Mouse (Mus musculus): ENCODE data around the gene Rab12. TPM values are rescaled to one million over a fixed set of nuclear protein-coding genes. Genes with fewer than 3 reads are reported as not detected.

Gene Rab12
- polyA plus RNA-seq, 1 experiment from 2014 or later = 10.9 TPM

DNA sequence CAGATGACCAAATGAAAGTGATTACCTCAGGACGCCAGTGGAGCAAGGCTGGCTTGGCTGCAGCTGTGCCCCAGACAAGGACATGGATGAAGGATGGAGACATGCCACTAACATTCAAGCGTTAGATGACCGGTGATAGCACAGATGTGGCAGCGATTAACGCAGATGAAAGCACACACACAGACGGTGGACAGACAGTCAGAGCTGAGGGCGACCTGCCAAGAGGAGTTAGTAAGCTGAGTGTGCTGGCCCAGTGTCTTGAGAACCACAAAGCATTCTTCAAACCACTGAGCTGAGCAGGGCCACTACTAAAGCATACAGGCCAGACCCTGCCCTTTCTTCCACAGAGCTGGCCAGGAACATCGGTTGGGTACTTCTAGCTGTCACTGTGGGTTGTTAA is 14.6 kb downstream of the Rab12 start:
- H3K4me3 ChIP-seq (replicated peaks; ENCODE audit: low read length) = no peak overlapping the region
- H3K4me2 ChIP-seq (ENCODE audit: low read depth, low read length) = no peak overlapping the region
- H3K9me3 ChIP-seq (replicated peaks; ENCODE audit: control insufficient read depth, low read length) = no peaks in the 10 kb centered on the region
- peaks cover 9% of the 10 kb centered on the region; the same call in 1 of the 2 replicates for H3K4me1 ChIP-seq (ENCODE audit: control insufficient read depth, insufficient read depth, low read length)
- H3K27ac ChIP-seq (ENCODE audit: low read length) = peak overlapping the region; percentile 42; the same call in 1 of the 2 replicates
- 81% methylated on average over 8 of the region's 8 CpGs for WGBS
- no peak overlapping the region for H3K9ac ChIP-seq (ENCODE audit: low read length)
- ATAC-seq (ENCODE audit: insufficient read depth, low FRiP score) = no peak
- no peaks in the 10 kb centered on the region for H3K27me3 ChIP-seq (ENCODE audit: control insufficient read depth, insufficient read depth, low read length)
- peaks cover 4% of the 10 kb centered on the region for H3K36me3 ChIP-seq (ENCODE audit: control insufficient read depth, insufficient read depth, low read length)

DNA sequence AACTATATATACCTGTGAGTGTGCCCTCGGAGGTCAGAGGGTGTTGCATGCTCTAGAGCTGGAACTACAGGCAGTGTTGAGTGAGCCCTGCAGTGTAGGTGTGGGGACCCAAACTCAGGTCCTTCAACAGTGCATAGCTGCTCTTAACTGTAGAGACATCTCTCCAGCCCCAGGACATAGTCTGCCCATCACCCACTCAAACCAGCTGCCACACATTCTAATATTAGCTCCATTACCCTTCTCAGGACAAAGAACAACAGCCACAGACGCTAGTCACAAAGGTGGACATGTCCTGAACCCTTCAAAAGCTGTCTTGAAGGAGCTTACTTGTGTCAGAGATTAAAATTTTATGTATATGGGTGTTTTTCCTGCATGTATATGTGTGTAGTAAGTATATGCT is 15.3 kb downstream of the Rab12 start:
- ATAC-seq (ENCODE audit: insufficient read depth, low FRiP score) = no peak
- Histone ChIP-seq H3K27ac (ENCODE audit: low read length) (no peak overlapping the region), H3K36me3 (ENCODE audit: control insufficient read depth, insufficient read depth, low read length) (peaks cover 7% of the 10 kb centered on the region), H3K4me2 (ENCODE audit: low read depth, low read length) (no peak overlapping the region), H3K9me3 (replicated peaks; ENCODE audit: control insufficient read depth, low read length) (no peaks in the 10 kb centered on the region), H3K27me3 (ENCODE audit: control insufficient read depth, insufficient read depth, low read length) (no peaks in the 10 kb centered on the region), H3K4me1 (ENCODE audit: control insufficient read depth, insufficient read depth, low read length) (peaks cover 7% of the 10 kb centered on the region; the same call in 1 of the 2 replicates), H3K4me3 (replicated peaks; ENCODE audit: low read length) (no peak overlapping the region), H3K9ac (ENCODE audit: low read length) (no peak overlapping the region)
- WGBS = 89% methylated on average over 2 of the region's 2 CpGs

DNA sequence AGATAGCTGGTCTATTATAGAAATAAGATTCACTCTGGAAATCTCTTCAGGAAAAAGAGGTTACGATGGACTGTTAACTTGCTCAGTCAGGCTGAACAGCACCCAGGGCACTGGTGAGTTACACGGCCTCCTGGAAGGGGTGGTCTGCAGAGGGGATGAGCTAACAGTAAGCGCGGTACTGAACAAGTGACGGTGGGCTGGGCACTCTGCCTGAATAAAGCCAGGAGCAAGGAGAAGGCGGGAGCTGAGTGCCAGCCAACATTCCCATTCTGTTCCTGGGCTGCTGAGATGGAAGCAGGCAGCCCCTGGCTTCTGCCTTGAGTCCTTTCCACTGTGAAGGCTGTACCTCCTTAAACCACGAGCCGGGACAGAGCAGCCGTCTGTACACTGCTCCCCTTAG is 16.1 kb downstream of the Rab12 start:
- Histone ChIP-seq H3K4me1 (ENCODE audit: control insufficient read depth, insufficient read depth, low read length) (peaks cover 7% of the 10 kb centered on the region; the same call in 1 of the 2 replicates), H3K4me3 (replicated peaks; ENCODE audit: low read length) (no peak overlapping the region), H3K27ac (ENCODE audit: low read length) (no peak overlapping the region), H3K9ac (ENCODE audit: low read length) (no peak overlapping the region), H3K36me3 (ENCODE audit: control insufficient read depth, insufficient read depth, low read length) (peaks cover 8% of the 10 kb centered on the region), H3K27me3 (ENCODE audit: control insufficient read depth, insufficient read depth, low read length) (no peaks in the 10 kb centered on the region), H3K4me2 (ENCODE audit: low read depth, low read length) (no peak overlapping the region), H3K9me3 (replicated peaks; ENCODE audit: control insufficient read depth, low read length) (no peaks in the 10 kb centered on the region)
- no peak for ATAC-seq (ENCODE audit: insufficient read depth, low FRiP score)
- WGBS = 85% methylated on average over 9 of the region's 9 CpGs

DNA sequence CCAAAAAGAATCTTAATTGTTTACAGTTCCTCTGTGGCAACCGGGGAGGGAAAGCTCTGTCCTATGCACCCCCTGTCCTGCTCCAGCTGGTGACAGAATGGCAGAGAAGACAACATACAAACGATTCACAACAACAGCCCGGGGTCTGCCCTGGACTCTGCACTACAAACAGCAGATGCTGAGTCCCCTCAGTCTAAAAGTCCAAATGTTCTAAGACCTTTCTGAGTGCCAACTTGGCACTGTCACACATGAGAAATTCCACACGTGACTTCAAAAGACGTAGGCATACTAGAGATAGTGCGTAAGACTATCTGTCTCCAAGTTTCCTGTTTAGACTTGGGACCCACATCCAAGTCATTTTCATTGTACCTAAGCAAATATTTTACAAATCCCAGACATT is 16.7 kb downstream of the Rab12 start:
- Histone ChIP-seq H3K27ac (ENCODE audit: low read length) (no peak overlapping the region), H3K36me3 (ENCODE audit: control insufficient read depth, insufficient read depth, low read length) (peaks cover 8% of the 10 kb centered on the region), H3K27me3 (ENCODE audit: control insufficient read depth, insufficient read depth, low read length) (no peaks in the 10 kb centered on the region), H3K4me3 (replicated peaks; ENCODE audit: low read length) (no peak overlapping the region), H3K4me2 (ENCODE audit: low read depth, low read length) (no peak overlapping the region), H3K4me1 (ENCODE audit: control insufficient read depth, insufficient read depth, low read length) (peaks cover 7% of the 10 kb centered on the region; the same call in 1 of the 2 replicates), H3K9me3 (replicated peaks; ENCODE audit: control insufficient read depth, low read length) (no peaks in the 10 kb centered on the region), H3K9ac (ENCODE audit: low read length) (no peak overlapping the region)
- WGBS = 76% methylated on average over 6 of the region's 6 CpGs
- no peak for ATAC-seq (ENCODE audit: insufficient read depth, low FRiP score)

DNA sequence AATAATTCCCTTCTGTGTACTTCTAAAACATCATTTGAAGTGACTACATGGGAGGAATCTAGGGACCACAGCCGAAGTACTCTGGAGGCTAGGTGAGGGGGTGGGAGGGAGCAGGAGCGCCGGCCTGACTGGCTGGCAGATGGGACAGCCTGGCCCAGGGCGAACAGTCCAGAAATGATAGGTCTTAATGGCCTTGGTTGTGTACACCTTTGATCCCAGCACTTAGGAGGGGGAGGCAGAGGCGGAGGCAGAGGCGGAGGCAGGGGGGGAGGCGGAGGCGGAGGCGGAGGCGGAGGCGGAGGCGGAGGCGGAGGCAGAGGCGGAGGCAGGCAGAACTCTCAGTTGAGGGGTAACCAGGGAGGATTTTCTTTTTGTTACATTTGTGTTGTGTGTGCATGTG is 20.9 kb downstream of the Rab12 start:
- Histone ChIP-seq H3K4me3 (replicated peaks; ENCODE audit: low read length) (no peak overlapping the region), H3K9me3 (replicated peaks; ENCODE audit: control insufficient read depth, low read length) (peaks cover 2% of the 10 kb centered on the region; the same call in 1 of the 2 replicates), H3K27ac (ENCODE audit: low read length) (no peak overlapping the region), H3K36me3 (ENCODE audit: control insufficient read depth, insufficient read depth, low read length) (peaks cover 24% of the 10 kb centered on the region), H3K27me3 (ENCODE audit: control insufficient read depth, insufficient read depth, low read length) (no peaks in the 10 kb centered on the region), H3K4me2 (ENCODE audit: low read depth, low read length) (no peak overlapping the region), H3K4me1 (ENCODE audit: control insufficient read depth, insufficient read depth, low read length) (0 out of 2 replicates have a peak, but pooled peaks cover 1% of the 10 kb centered on the region), H3K9ac (ENCODE audit: low read length) (no peak overlapping the region)
- WGBS = 78% methylated on average over 14 of the region's 14 CpGs
- no peak for ATAC-seq (ENCODE audit: insufficient read depth, low FRiP score)

DNA sequence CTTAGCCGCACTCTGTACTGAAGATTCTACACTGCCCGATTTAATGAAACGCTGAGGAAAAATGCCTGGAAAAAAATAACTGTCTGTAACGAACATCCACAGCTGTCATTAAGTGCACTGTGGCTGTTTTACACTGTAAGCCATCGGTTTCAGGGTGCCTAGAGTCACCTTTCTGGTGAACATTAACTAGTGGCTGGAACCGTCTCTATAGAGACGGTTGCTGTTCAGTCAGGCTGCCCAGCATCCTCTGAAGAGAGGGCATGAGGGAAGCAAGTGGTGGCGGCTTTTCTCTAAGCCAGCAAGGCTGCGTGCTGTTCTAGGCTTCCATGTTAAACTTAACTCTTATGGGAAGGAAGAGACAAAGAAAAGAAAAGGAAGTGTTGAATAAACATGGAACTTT is 22.9 kb downstream of the Rab12 start:
- H3K4me3 ChIP-seq (replicated peaks; ENCODE audit: low read length) = no peak overlapping the region
- 85% methylated on average over 9 of the region's 9 CpGs for WGBS
- H3K9ac ChIP-seq (ENCODE audit: low read length) = no peak overlapping the region
- no peak overlapping the region for H3K4me2 ChIP-seq (ENCODE audit: low read depth, low read length)
- H3K27me3 ChIP-seq (ENCODE audit: control insufficient read depth, insufficient read depth, low read length) = no peaks in the 10 kb centered on the region
- H3K27ac ChIP-seq (ENCODE audit: low read length) = no peak overlapping the region
- ATAC-seq (ENCODE audit: insufficient read depth, low FRiP score) = no peak
- peaks cover 21% of the 10 kb centered on the region for H3K36me3 ChIP-seq (ENCODE audit: control insufficient read depth, insufficient read depth, low read length)
- no peaks in the 10 kb centered on the region for H3K4me1 ChIP-seq (ENCODE audit: control insufficient read depth, insufficient read depth, low read length)
- H3K9me3 ChIP-seq (replicated peaks; ENCODE audit: control insufficient read depth, low read length) = peaks cover 3% of the 10 kb centered on the region; the same call in 1 of the 2 replicates

DNA sequence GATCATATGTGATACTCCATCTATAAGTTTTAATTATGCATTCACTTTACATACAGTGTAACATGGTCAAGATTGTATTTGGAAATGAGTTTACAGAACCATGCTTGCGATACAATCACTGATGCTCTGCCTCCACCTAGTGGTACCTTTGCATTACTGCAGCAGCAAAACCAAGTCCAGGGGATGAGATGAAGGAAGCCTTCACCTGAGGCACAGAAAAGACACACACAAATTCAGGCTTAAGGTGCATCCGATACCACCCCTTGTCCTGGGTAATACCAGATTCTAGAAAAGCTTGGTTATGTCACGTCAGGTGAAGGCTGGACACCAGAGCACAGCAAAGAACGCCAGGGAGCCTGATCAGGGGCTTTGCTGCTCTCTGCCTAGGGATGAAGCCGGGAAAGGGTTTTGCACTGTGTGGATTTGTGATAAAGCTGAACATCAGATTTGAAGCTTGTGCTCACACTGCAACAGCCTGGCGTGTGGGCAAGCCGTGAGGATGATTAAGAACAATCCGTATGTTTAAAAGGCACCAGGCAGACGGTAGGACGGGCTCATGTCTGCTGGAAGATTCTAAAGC is 29.4 kb downstream of the Rab12 start:
- WGBS = 42% methylated on average over 10 of the region's 10 CpGs
- no peak overlapping the region for H3K9ac ChIP-seq (ENCODE audit: low read length)
- peaks cover 4% of the 10 kb centered on the region; the same call in 1 of the 2 replicates for H3K36me3 ChIP-seq (ENCODE audit: control insufficient read depth, insufficient read depth, low read length)
- ATAC-seq (ENCODE audit: insufficient read depth, low FRiP score) = 0 out of 2 replicates have a peak, but pooled peaks have one; percentile 44
- no peak overlapping the region for H3K4me2 ChIP-seq (ENCODE audit: low read depth, low read length)
- no peaks in the 10 kb centered on the region for H3K27me3 ChIP-seq (ENCODE audit: control insufficient read depth, insufficient read depth, low read length)
- H3K27ac ChIP-seq (ENCODE audit: low read length) = no peak overlapping the region
- peaks cover 3% of the 10 kb centered on the region; the same call in 1 of the 2 replicates for H3K9me3 ChIP-seq (replicated peaks; ENCODE audit: control insufficient read depth, low read length)
- H3K4me3 ChIP-seq (replicated peaks; ENCODE audit: low read length) = no peak overlapping the region
- no peaks in the 10 kb centered on the region for H3K4me1 ChIP-seq (ENCODE audit: control insufficient read depth, insufficient read depth, low read length)

DNA sequence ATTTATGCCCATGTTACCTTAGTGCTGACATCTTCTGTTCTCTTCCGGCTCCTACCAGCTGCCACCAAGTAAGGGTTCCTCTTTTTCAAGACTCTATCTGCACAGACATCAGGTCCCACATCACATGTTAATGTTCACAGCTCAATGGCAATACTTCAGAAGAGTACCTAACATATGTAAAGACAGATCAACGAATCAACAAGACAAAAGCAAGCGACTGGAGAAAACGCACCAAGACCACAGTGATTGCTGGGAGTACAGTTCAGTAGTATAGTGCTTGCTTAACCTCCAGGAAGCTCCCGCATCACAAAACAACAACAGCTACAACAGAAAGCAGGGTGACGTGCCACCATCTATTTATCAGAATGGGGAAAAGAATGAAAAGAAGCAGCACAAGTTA is 33.0 kb downstream of the Rab12 start:
- H3K27me3 ChIP-seq (ENCODE audit: control insufficient read depth, insufficient read depth, low read length) = no peaks in the 10 kb centered on the region
- H3K4me3 ChIP-seq (replicated peaks; ENCODE audit: low read length) = no peak overlapping the region
- H3K9ac ChIP-seq (ENCODE audit: low read length) = no peak overlapping the region
- no peaks in the 10 kb centered on the region for H3K9me3 ChIP-seq (replicated peaks; ENCODE audit: control insufficient read depth, low read length)
- no peak for ATAC-seq (ENCODE audit: insufficient read depth, low FRiP score)
- WGBS = 88% methylated on average over 6 of the region's 6 CpGs
- no peaks in the 10 kb centered on the region for H3K4me1 ChIP-seq (ENCODE audit: control insufficient read depth, insufficient read depth, low read length)
- H3K36me3 ChIP-seq (ENCODE audit: control insufficient read depth, insufficient read depth, low read length) = no peaks in the 10 kb centered on the region
- no peak overlapping the region for H3K4me2 ChIP-seq (ENCODE audit: low read depth, low read length)
- H3K27ac ChIP-seq (ENCODE audit: low read length) = no peak overlapping the region

DNA sequence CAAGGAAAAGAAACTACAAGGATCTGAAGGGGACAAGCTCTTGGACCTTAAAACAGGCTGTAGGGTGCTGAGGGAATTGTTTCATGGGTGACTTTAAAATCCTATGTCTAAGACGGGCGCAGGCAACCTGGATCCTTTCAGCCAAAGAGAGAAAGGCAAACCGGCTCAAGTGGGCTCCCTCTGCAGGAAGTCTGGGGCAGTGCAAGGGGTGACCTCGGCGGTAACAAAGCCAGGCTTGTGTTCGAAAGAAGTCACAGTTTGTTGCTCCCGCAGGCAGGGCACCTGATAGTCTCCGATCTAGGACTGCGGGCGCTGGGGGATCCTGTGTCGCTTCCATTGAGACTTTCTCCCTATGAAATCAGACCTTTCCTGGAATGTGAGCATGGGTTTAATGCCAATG is 33.8 kb downstream of the Rab12 start:
- H3K4me1 ChIP-seq (ENCODE audit: control insufficient read depth, insufficient read depth, low read length) = no peaks in the 10 kb centered on the region
- no peaks in the 10 kb centered on the region for H3K9me3 ChIP-seq (replicated peaks; ENCODE audit: control insufficient read depth, low read length)
- H3K9ac ChIP-seq (ENCODE audit: low read length) = no peak overlapping the region
- no peak overlapping the region for H3K27ac ChIP-seq (ENCODE audit: low read length)
- H3K4me2 ChIP-seq (ENCODE audit: low read depth, low read length) = no peak overlapping the region
- 10% methylated on average over 11 of the region's 11 CpGs for WGBS
- H3K36me3 ChIP-seq (ENCODE audit: control insufficient read depth, insufficient read depth, low read length) = no peaks in the 10 kb centered on the region
- ATAC-seq (ENCODE audit: insufficient read depth, low FRiP score) = no peak
- H3K4me3 ChIP-seq (replicated peaks; ENCODE audit: low read length) = no peak overlapping the region
- no peaks in the 10 kb centered on the region for H3K27me3 ChIP-seq (ENCODE audit: control insufficient read depth, insufficient read depth, low read length)

Measured in stomach, embryonic 16.5 days (tissue).